Mouse (Mus musculus): ENCODE measurements around the gene Epor. TPM values are rescaled to one million over a fixed set of nuclear protein-coding genes. Genes with fewer than 3 reads are reported as not detected.
A peak's percentile ranks its signal among the peaks of the same experiment; 100 is the strongest.

Epor gene
- total and polyA plus RNA-seq, 2 experiments, result 0.74 to 5.0 TPM

DNA sequence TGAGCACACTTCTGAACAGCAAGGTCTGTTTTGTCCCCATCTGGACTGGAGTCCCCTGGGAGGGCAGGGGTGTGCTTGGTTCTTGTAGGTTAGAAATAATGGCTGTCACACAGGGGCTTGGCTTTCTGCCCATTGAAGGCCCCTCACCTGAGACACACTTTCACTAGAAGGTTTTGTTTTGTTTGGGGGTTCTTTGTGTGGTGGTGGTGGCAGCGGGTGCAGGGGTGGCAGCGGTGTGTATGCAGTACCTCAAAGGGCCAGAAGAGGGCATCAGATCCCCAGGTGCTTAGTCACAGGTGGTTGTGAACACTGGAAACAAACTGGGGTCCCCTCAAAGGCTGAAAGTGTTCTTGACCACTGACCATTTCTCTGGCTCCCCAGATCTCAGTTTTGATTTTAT lies 14.7 kb upstream of the Epor start:
- H3K4me1 ChIP-seq (ENCODE audit: control insufficient read depth, insufficient read depth, low read length), result no peaks in the 10 kb centered on the region
- H3K4me3 ChIP-seq (ENCODE audit: insufficient read depth, low read depth, low read length), result no peak overlapping the region
- DNase-seq (ENCODE audit: extremely low read depth, low read depth, low spot score), result no peak
- no peaks in the 10 kb centered on the region for H3K79me2 ChIP-seq (ENCODE audit: control insufficient read depth, insufficient read depth, low read length)
- no peak overlapping the region for H3K9ac ChIP-seq (ENCODE audit: low read depth, low read length)
- peaks cover 19% of the 10 kb centered on the region for H3K36me3 ChIP-seq (ENCODE audit: control insufficient read depth, insufficient read depth, low read length)
- H3K27me3 ChIP-seq (ENCODE audit: control insufficient read depth, insufficient read depth, low read length), result no peaks in the 10 kb centered on the region
- TF ChIP-seq CTCF (IDR thresholded peaks at IDR 0.05; ENCODE audit: low read depth, low read length) (peak; percentile 89), POLR2A (IDR thresholded peaks at IDR 0.05; ENCODE audit: extremely low read depth, insufficient read depth, low read length) (no peak)
- 37% methylated on average over 2 of the region's 2 CpGs for WGBS
- no peak overlapping the region for H3K27ac ChIP-seq (replicated peaks; ENCODE audit: insufficient read depth, low read depth, low read length)

GRCm38 (mm10) chr9:21977331-21977730 lies 14.0 kb upstream of the Epor start:
- Histone ChIP-seq H3K79me2 (ENCODE audit: control insufficient read depth, insufficient read depth, low read length) (no peaks in the 10 kb centered on the region), H3K27ac (replicated peaks; ENCODE audit: insufficient read depth, low read depth, low read length) (no peak overlapping the region), H3K4me3 (ENCODE audit: insufficient read depth, low read depth, low read length) (no peak overlapping the region), H3K4me1 (ENCODE audit: control insufficient read depth, insufficient read depth, low read length) (no peaks in the 10 kb centered on the region), H3K9ac (ENCODE audit: low read depth, low read length) (no peak overlapping the region), H3K36me3 (ENCODE audit: control insufficient read depth, insufficient read depth, low read length) (peaks cover 22% of the 10 kb centered on the region), H3K27me3 (ENCODE audit: control insufficient read depth, insufficient read depth, low read length) (no peaks in the 10 kb centered on the region)
- DNase-seq (ENCODE audit: extremely low read depth, low read depth, low spot score), result no peak
- no peak for TF ChIP-seq POLR2A (IDR thresholded peaks at IDR 0.05; ENCODE audit: extremely low read depth, insufficient read depth, low read length)
- no peak for TF ChIP-seq CTCF (IDR thresholded peaks at IDR 0.05; ENCODE audit: low read depth, low read length)
- 90% methylated on average over 5 of the region's 5 CpGs for WGBS

DNA sequence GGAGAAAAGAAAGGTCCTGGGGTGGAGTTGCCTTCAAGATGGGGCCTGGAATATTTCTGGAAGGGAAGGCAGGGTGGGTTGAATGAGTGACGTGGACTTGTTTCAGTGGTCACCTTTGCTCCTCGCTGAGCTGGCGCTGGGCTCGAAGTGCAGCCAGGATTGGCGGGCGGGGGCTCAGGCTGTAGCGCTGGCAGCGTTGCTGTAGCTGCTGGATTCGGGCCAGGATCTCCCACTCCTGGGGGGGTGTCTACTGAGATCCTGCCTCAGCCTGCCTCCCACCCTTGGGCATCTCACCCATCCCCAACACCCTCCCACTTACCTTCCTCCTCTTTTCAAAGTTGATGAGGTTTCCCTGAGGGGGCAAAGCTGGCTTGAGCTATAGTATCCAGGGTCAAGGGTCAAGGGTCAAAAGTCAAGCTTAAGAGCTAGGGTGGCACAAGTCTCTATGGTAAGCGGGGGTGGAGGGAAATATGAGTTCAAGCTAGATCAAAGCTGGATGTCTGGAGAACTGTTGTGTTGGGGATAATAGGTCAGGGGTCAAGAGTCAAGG lies 13.4 kb upstream of the Epor start:
- 83% methylated on average over 10 of the region's 10 CpGs for WGBS
- no peaks in the 10 kb centered on the region for H3K4me1 ChIP-seq (ENCODE audit: control insufficient read depth, insufficient read depth, low read length)
- H3K27ac ChIP-seq (replicated peaks; ENCODE audit: insufficient read depth, low read depth, low read length), result no peak overlapping the region
- no peak overlapping the region for H3K9ac ChIP-seq (ENCODE audit: low read depth, low read length)
- no peak for DNase-seq (ENCODE audit: extremely low read depth, low read depth, low spot score)
- H3K79me2 ChIP-seq (ENCODE audit: control insufficient read depth, insufficient read depth, low read length), result no peaks in the 10 kb centered on the region
- TF ChIP-seq POLR2A (IDR thresholded peaks at IDR 0.05; ENCODE audit: extremely low read depth, insufficient read depth, low read length) (no peak), CTCF (IDR thresholded peaks at IDR 0.05; ENCODE audit: low read depth, low read length) (no peak)
- H3K27me3 ChIP-seq (ENCODE audit: control insufficient read depth, insufficient read depth, low read length), result no peaks in the 10 kb centered on the region
- H3K36me3 ChIP-seq (ENCODE audit: control insufficient read depth, insufficient read depth, low read length), result peaks cover 22% of the 10 kb centered on the region
- no peak overlapping the region for H3K4me3 ChIP-seq (ENCODE audit: insufficient read depth, low read depth, low read length)

- TF ChIP-seq CTCF (IDR thresholded peaks at IDR 0.05; ENCODE audit: low read depth, low read length) (no peak), POLR2A (IDR thresholded peaks at IDR 0.05; ENCODE audit: extremely low read depth, insufficient read depth, low read length) (no peak)
- Histone ChIP-seq H3K79me2 (ENCODE audit: control insufficient read depth, insufficient read depth, low read length) (no peaks in the 10 kb centered on the region), H3K4me1 (ENCODE audit: control insufficient read depth, insufficient read depth, low read length) (no peaks in the 10 kb centered on the region), H3K36me3 (ENCODE audit: control insufficient read depth, insufficient read depth, low read length) (peaks cover 8% of the 10 kb centered on the region; the same call in 1 of the 2 replicates), H3K4me3 (ENCODE audit: insufficient read depth, low read depth, low read length) (no peak overlapping the region), H3K27ac (replicated peaks; ENCODE audit: insufficient read depth, low read depth, low read length) (0 out of 2 replicates have a peak overlapping the region, but pooled peaks have one; percentile 10), H3K9ac (ENCODE audit: low read depth, low read length) (no peak overlapping the region), H3K27me3 (ENCODE audit: control insufficient read depth, insufficient read depth, low read length) (no peaks in the 10 kb centered on the region)
- DNase-seq (ENCODE audit: extremely low read depth, low read depth, low spot score), result peak; percentile 56
- 41% methylated on average over 4 of the region's 4 CpGs for WGBS
Measured at GRCm38 (mm10) chr9:21969304-21969703, 6.0 kb upstream of the Epor start.

DNA sequence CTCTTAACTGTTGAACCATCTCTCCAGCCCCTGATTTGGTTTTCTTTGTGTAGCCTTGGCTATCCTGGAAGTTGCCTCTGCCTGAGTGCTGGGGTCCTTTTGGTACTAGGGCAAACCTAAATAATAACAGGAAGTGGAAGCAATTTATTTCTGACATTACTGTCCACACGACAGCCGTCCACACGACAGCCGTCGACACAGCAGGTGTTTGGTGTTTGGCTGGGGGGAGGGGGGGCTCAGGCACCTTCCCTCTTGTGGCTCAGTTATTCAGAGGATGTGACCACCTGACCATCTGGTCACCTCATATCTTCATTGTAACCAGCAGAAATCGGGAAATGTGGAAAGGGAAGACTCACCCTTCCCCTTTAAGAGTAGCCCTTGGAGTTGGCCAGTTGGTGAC lies 5.6 kb upstream of the Epor start:
- peaks cover 8% of the 10 kb centered on the region; the same call in 1 of the 2 replicates for H3K36me3 ChIP-seq (ENCODE audit: control insufficient read depth, insufficient read depth, low read length)
- H3K4me1 ChIP-seq (ENCODE audit: control insufficient read depth, insufficient read depth, low read length), result no peaks in the 10 kb centered on the region
- no peak for DNase-seq (ENCODE audit: extremely low read depth, low read depth, low spot score)
- H3K27me3 ChIP-seq (ENCODE audit: control insufficient read depth, insufficient read depth, low read length), result no peaks in the 10 kb centered on the region
- H3K27ac ChIP-seq (replicated peaks; ENCODE audit: insufficient read depth, low read depth, low read length), result 0 out of 2 replicates have a peak overlapping the region, but pooled peaks have one; percentile 10
- H3K79me2 ChIP-seq (ENCODE audit: control insufficient read depth, insufficient read depth, low read length), result no peaks in the 10 kb centered on the region
- no peak overlapping the region for H3K4me3 ChIP-seq (ENCODE audit: insufficient read depth, low read depth, low read length)
- no peak for TF ChIP-seq POLR2A (IDR thresholded peaks at IDR 0.05; ENCODE audit: extremely low read depth, insufficient read depth, low read length)
- no peak for TF ChIP-seq CTCF (IDR thresholded peaks at IDR 0.05; ENCODE audit: low read depth, low read length)
- no peak overlapping the region for H3K9ac ChIP-seq (ENCODE audit: low read depth, low read length)
- 61% methylated on average over 6 of the region's 6 CpGs for WGBS

- no peaks in the 10 kb centered on the region for H3K36me3 ChIP-seq (ENCODE audit: control insufficient read depth, insufficient read depth, low read length)
- DNase-seq (ENCODE audit: extremely low read depth, low read depth, low spot score), result no peak
Measured at GRCm38 (mm10) chr9:21962416-21963059, 768 bp downstream of the Epor start.

More at GRCm38 (mm10) chr9:21962416-21963059, 768 bp downstream of the Epor start:
- no peak overlapping the region; the same call in 1 of the 2 replicates for H3K27ac ChIP-seq (replicated peaks; ENCODE audit: insufficient read depth, low read depth, low read length)
- peak overlapping the region; percentile 46 for H3K9ac ChIP-seq (ENCODE audit: low read depth, low read length)
- H3K4me3 ChIP-seq (ENCODE audit: insufficient read depth, low read depth, low read length), result peak overlapping the region; percentile 56
- no peaks in the 10 kb centered on the region for H3K4me1 ChIP-seq (ENCODE audit: control insufficient read depth, insufficient read depth, low read length)
- H3K79me2 ChIP-seq (ENCODE audit: control insufficient read depth, insufficient read depth, low read length), result no peaks in the 10 kb centered on the region
- TF ChIP-seq CTCF (IDR thresholded peaks at IDR 0.05; ENCODE audit: low read depth, low read length) (peak; percentile 15; the same call in 1 of the 2 replicates), POLR2A (IDR thresholded peaks at IDR 0.05; ENCODE audit: extremely low read depth, insufficient read depth, low read length) (no peak)
- 4% methylated on average over 34 of the region's 34 CpGs for WGBS
- H3K27me3 ChIP-seq (ENCODE audit: control insufficient read depth, insufficient read depth, low read length), result peaks cover 6% of the 10 kb centered on the region

All from liver, adult 2 months (tissue).